Mouse (Mus musculus) limb, embryonic 13.5 days (tissue): Measurements from ENCODE around the gene Secisbp2. TPM values are rescaled to one million over a fixed set of nuclear protein-coding genes. Genes with fewer than 3 reads are reported as not detected.
"Not testable (repeated sequence)": the region's sequence is repeated elsewhere in the genome, so short reads cannot be mapped to it uniquely, and the experiment has no call there.

ENCODE experiments used
- ATAC-seq: fragments of 200-750 bp; cut with Nextera tagmentation; 2 replicates; pipeline ENCODE4 v1.8.0; 2017; ENCODE audit warnings: low read depth, moderate number of reproducible peaks, moderate TSS enrichment; ENCODE audit not compliant: low FRiP score
- H3K27ac ChIP-seq: fragments of 300-500 bp; sonication (generic); 2 replicates; pipeline ENCODE4 v1.5.1; 2015; ENCODE audit warnings: inconsistent platforms, mild to moderate bottlenecking, moderate library complexity
- H3K27me3 ChIP-seq: fragments of 300-500 bp; sonication (generic); 2 replicates; pipeline ENCODE4 v1.6.1; 2015; ENCODE audit warnings: mild to moderate bottlenecking, inconsistent platforms
- H3K36me3 ChIP-seq: fragments of 300-500 bp; sonication (generic); 2 replicates; pipeline ENCODE4 v1.6.1; 2015; ENCODE audit warnings: inconsistent platforms, mild to moderate bottlenecking, moderate library complexity
- H3K4me1 ChIP-seq: fragments of 300-500 bp; sonication (generic); 2 replicates; pipeline ENCODE4 v1.6.1; 2015; ENCODE audit warnings: inconsistent platforms
- H3K4me2 ChIP-seq: fragments of 300-500 bp; sonication (generic); replicated peaks from 2 replicates; pipeline ENCODE4 v1.6.1; 2015; ENCODE audit warnings: inconsistent platforms, mild to moderate bottlenecking, moderate library complexity
- H3K4me3 ChIP-seq: fragments of 300-500 bp; sonication (generic); 2 replicates; pipeline ENCODE4 v1.5.1; 2015; ENCODE audit warnings: moderate library complexity, mild to moderate bottlenecking, inconsistent platforms
- H3K9ac ChIP-seq: fragments of 300-500 bp; sonication (generic); 2 replicates; pipeline ENCODE4 v1.6.1; 2015; ENCODE audit warnings: mild to moderate bottlenecking, inconsistent platforms
- H3K9me3 ChIP-seq: fragments of 300-500 bp; sonication (generic); 2 replicates; pipeline ENCODE4 v1.6.1; 2016; ENCODE audit warnings: inconsistent platforms
- WGBS: fragments of 180-500 bp; shearing (Covaris S2); methylation state at CpG from one replicate; pipeline ENCODE4 v1.1.7; 2015; 5-methylcytosine and 5-hydroxymethylcytosine counted together
- polyA plus RNA-seq: library from polyadenylated mRNA; unstranded; fragments of >200 nt; fragmentation: Nextera tagmentation; extraction: Ambion mirVana; gene quantifications from 2 replicates; pipeline ENCODE4 v1.2.1, GENCODE M21; 2015

The Secisbp2 gene
- polyA plus RNA-seq, 1 experiment from 2014 or later = 33.4 TPM

DNA sequence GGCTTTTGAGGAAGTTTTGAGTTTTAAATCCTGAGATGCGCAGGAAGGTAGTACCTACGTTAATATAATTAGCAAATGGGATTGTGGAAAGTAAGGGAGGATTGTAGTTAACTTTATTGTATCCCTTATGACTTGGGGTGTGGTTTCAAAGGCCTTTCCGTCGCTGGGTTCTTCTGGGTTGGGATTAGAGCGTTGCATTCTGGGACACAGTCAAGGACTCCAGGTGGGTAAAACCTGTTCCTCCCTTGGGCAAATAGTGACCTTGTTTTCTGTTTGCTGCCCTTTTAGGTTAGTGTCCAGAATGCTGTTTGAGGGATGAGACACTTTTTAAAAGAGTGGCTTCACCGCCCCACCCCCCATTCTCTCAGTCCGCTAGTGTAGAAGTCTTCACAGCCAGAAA lies 5.6 kb upstream of the Secisbp2 start:
- Histone ChIP-seq H3K4me1 (peaks cover 23% of the 10 kb centered on the region), H3K27ac (peak overlapping the region; percentile 69), H3K9ac (peak overlapping the region; percentile 89), H3K4me2 (peak overlapping the region; percentile 76), H3K9me3 (no peaks in the 10 kb centered on the region), H3K4me3 (peak overlapping the region; percentile 90), H3K27me3 (no peaks in the 10 kb centered on the region), H3K36me3 (no peaks in the 10 kb centered on the region)
- no peak for ATAC-seq
- WGBS = under 1% methylated on average over 7 of the region's 7 CpGs

DNA sequence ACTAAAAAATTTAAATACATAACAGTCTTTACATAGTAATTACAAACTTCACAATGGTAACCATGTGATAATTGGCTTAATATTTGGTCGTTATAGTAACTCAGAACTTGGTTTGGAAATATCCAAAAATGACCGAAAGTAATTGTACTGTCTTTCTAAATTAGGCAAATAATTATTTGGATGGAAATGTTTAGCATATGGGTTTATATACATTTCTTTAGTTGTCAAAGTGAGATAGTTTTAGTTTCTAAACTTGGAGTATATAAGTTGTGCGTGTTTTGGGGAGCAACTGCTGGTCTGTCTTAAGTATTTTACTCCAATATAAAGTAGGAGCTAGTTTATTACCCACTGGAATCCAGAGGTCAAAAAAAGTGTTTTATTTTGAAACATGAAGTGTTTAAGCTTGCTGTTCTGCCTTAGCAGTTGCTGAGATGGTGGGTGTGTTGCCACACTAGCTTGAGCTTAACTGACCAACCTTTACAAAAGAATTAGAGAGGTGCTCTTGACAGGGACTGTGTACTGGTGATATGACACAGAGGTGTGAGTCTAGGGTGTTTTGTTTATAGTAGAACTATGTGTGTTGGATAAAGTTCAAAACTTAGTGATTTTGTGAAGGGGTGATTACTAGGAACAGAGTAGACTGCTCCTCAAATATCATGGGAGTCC lies 5.0 kb upstream of the Secisbp2 start:
- Histone ChIP-seq H3K9me3 (no peaks in the 10 kb centered on the region), H3K4me1 (peaks cover 28% of the 10 kb centered on the region), H3K4me2 (peak overlapping the region; percentile 76), H3K27ac (no peak overlapping the region), H3K4me3 (peak overlapping the region; percentile 90), H3K27me3 (no peaks in the 10 kb centered on the region), H3K36me3 (no peaks in the 10 kb centered on the region), H3K9ac (peak overlapping the region; percentile 89)
- 19% methylated on average over 3 of the region's 3 CpGs for WGBS
- ATAC-seq = no peak

DNA sequence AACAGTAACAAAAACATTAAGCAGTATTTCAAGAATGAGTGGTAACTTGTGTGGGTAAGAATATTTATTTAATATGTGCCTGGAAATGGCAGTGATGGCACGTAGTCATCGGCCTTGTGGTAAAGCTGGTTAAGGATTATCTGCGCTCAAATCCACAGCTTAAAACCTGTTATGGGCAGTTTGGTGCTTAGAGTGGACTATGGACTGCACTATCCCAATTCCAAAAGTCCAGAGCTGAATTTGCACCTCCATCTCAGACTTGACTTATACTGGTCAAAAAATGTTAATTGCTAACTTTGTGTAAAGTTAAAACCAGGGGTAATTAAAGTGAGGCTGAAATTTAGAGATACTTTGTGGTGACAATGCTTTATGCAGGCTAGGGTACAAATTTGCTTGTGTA lies 3.7 kb upstream of the Secisbp2 start:
- H3K9ac ChIP-seq = peak overlapping the region; percentile 31; the same call in 1 of the 2 replicates
- peak overlapping the region; percentile 66 for H3K4me2 ChIP-seq
- 92% methylated on average over 3 of the region's 3 CpGs for WGBS
- ATAC-seq = no peak
- peaks cover 4% of the 10 kb centered on the region for H3K36me3 ChIP-seq
- H3K27ac ChIP-seq = no peak overlapping the region
- H3K9me3 ChIP-seq = no peaks in the 10 kb centered on the region
- no peaks in the 10 kb centered on the region for H3K27me3 ChIP-seq
- peaks cover 35% of the 10 kb centered on the region for H3K4me1 ChIP-seq
- peak overlapping the region; percentile 90 for H3K4me3 ChIP-seq

DNA sequence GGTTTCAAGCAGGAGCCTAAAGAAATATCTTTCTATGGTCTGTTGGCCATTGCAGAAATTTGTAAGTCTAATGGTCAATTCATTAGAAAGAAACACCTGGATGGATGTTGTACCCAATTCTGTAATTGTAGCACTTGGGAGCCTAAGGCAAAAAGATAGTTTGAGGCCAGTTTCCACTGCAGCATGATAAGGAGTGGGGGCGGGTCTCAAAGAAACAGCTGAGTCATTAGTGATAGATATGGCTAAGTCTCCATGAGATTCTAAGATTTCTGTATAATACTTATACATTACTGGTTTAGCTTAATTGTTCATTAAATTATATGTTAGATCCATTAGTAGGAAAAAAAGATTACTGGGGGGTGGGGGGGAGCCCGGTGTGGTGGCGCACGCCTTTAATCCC lies 3.3 kb upstream of the Secisbp2 start:
- H3K4me2 ChIP-seq = peak overlapping the region; percentile 66
- H3K9me3 ChIP-seq = no peaks in the 10 kb centered on the region
- no peak for ATAC-seq
- H3K27me3 ChIP-seq = no peaks in the 10 kb centered on the region
- H3K36me3 ChIP-seq = peaks cover 9% of the 10 kb centered on the region
- no peak overlapping the region for H3K27ac ChIP-seq
- H3K4me1 ChIP-seq = peaks cover 36% of the 10 kb centered on the region
- H3K9ac ChIP-seq = no peak overlapping the region
- no peak overlapping the region for H3K4me3 ChIP-seq
- 92% methylated on average over 4 of the region's 4 CpGs for WGBS

DNA sequence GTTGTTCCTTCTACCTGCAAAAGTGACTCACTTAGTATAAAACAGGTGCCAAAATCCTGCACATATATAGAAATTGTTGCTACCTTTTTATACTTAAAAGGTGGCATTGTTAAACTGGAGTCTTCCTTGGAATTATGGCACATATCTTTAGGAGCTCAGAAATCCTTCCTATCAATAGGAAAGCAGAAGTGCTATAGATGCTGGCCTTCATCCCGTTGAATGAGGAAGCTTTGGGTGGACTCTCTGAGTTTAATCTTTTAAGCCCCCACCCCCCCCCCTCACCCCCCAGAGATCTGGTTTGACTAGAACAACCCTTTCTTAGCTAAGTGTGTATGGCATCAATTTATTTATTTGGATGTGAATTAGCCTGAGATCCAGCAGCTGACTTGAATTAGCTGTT lies 1.8 kb upstream of the Secisbp2 start:
- Histone ChIP-seq H3K4me3 (no peak overlapping the region), H3K9ac (no peak overlapping the region), H3K27ac (no peak overlapping the region), H3K4me1 (peaks cover 36% of the 10 kb centered on the region), H3K27me3 (no peaks in the 10 kb centered on the region), H3K4me2 (no peak overlapping the region), H3K36me3 (peaks cover 22% of the 10 kb centered on the region), H3K9me3 (no peaks in the 10 kb centered on the region)
- no peak for ATAC-seq
- 64% methylated on average over 1 of the region's 1 CpGs for WGBS

DNA sequence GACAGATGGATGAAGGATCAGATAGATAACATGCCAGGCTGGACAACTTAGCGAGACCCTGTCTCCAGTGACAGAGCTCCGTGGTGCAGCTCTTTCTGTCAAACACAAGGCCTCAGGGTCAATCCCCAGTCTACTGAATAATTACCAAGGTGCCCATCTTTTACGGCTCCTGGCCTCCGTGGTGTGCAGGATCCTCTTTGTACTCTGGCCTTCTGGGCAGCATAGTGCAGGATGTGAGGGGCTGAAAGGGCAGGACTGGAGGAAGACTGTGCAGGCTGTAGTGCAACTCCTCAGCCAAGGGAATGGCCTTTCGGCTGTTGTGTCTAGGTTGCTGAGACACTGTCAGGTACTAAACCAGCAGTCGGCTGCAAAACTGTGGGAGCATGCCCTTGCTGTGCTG lies 1.7 kb downstream of the Secisbp2 start:
- no peak overlapping the region for H3K27ac ChIP-seq
- H3K9ac ChIP-seq = no peak overlapping the region
- H3K9me3 ChIP-seq = no peaks in the 10 kb centered on the region
- H3K4me2 ChIP-seq = no peak overlapping the region
- peaks cover 19% of the 10 kb centered on the region for H3K4me1 ChIP-seq
- 91% methylated on average over 6 of the region's 6 CpGs for WGBS
- H3K4me3 ChIP-seq = no peak overlapping the region
- ATAC-seq = no peak
- H3K36me3 ChIP-seq = peaks cover 56% of the 10 kb centered on the region
- H3K27me3 ChIP-seq = no peaks in the 10 kb centered on the region

DNA sequence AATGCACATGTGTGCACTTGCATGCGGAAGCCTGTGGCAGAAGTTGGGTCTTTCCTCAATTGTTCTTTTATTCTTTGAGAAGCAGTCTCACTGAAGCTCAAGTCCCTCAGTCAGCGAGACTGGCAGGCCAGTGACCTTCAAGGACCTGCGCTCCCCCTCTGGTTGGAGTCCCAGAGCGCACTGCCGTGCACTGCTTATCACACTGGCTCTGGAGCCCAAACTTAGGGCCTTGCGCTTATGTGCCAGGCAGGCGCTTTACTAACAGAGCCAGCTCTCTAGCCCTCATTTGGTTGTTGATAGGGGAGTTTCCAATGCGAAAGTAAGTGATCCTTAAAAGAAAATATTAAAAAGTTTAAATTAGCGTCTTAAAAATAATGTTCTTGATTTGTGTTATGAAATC lies 2.5 kb downstream of the Secisbp2 start:
- H3K4me3 ChIP-seq = no peak overlapping the region
- no peak overlapping the region for H3K4me2 ChIP-seq
- H3K9ac ChIP-seq = no peak overlapping the region
- H3K9me3 ChIP-seq = no peaks in the 10 kb centered on the region
- no peak for ATAC-seq
- H3K27ac ChIP-seq = no peak overlapping the region
- peaks cover 64% of the 10 kb centered on the region for H3K36me3 ChIP-seq
- whole genome bisulfite sequencing = 93% methylated on average over 9 of the region's 9 CpGs
- peaks cover 15% of the 10 kb centered on the region for H3K4me1 ChIP-seq
- H3K27me3 ChIP-seq = no peaks in the 10 kb centered on the region

DNA sequence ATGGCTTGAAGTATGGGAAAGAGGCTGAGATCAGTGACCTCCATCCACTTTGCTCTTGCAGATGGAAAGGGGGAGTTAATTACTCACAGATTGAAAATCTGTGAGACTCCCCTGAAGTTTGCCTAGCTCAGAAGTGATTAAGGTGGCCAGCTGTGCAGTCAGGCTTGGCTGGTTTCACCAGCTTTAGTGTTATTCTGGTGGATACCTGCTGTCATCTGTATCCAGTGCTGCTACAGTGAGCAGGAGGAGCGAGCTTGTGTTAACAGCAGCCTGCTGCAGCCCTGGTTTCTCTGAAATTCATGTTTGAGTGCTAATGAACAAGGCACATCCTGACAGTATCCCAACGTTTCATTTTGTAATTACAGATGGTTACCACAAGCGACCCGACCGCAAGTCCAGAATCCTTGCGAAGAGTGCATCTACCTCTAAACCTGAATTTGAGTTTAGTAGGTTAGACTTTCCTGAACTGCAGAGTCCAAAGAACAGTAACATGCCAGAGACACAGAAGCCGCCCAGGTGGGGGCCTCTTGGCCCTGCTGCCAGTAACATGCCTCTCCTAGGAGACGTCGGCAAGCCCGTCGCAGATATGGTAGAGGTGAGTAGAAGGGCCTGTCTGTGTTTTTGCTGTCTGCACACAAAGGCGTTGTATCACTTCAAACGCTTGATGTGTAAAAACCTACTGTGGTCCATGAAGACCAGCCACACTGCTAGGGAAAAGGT lies 5.2 kb downstream of the Secisbp2 start:
- Histone ChIP-seq H3K9me3 (no peaks in the 10 kb centered on the region), H3K36me3 (peaks cover 90% of the 10 kb centered on the region), H3K27me3 (no peaks in the 10 kb centered on the region), H3K4me1 (peaks cover 9% of the 10 kb centered on the region), H3K27ac (no peak overlapping the region), H3K9ac (no peak overlapping the region), H3K4me3 (no peak overlapping the region), H3K4me2 (no peak overlapping the region)
- no peak for ATAC-seq
- 93% methylated on average over 13 of the region's 13 CpGs for WGBS

DNA sequence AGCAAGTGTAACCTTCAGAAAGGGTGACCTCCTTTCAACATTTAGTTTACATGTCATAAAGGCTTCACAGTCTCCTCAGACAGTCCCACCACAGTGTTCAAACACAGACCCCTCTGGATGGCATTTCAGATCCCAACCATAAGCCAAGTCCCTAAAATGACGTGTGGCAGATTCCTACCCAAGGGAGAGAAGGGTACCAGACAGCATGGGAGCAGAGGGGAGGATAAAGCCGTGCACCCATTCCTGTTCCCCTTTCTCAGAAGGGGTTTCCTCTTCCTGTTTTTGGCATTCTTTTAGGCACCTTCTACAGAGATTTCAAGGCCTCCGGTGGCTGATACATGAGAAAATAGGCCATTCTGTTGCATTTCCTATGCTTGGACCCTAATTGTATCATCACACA lies 6.6 kb downstream of the Secisbp2 start:
- no peaks in the 10 kb centered on the region for H3K27me3 ChIP-seq
- 95% methylated on average over 3 of the region's 3 CpGs for whole genome bisulfite sequencing
- no peaks in the 10 kb centered on the region for H3K9me3 ChIP-seq
- no peak overlapping the region for H3K27ac ChIP-seq
- no peak overlapping the region for H3K4me2 ChIP-seq
- H3K4me3 ChIP-seq = no peak overlapping the region
- no peaks in the 10 kb centered on the region for H3K4me1 ChIP-seq
- no peak overlapping the region for H3K9ac ChIP-seq
- peaks cover 97% of the 10 kb centered on the region for H3K36me3 ChIP-seq
- ATAC-seq = no peak

DNA sequence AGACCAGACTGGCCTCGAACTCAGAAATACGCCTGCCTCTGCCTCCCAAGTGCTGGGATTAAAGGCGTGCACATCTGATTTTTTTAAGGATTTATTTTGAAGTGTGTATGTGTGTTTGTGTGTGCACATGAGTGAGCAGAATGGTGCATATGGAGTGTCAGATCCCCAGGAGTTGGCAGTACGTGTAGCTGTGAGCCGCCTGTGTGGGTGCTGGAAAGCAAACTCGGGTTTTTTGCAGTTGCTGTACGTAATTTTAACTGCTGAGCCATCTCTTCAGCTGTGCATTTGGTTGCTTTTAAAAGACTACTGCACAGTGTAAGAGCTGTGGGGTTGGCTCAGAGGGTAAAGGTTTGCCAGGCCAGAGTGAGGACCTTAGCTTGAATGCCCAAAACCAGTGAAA lies 8.1 kb downstream of the Secisbp2 start:
- Histone ChIP-seq H3K9me3 (no peaks in the 10 kb centered on the region), H3K4me3 (no peak overlapping the region), H3K4me2 (no peak overlapping the region), H3K9ac (no peak overlapping the region), H3K4me1 (no peaks in the 10 kb centered on the region), H3K27ac (no peak overlapping the region), H3K36me3 (peaks cover 96% of the 10 kb centered on the region), H3K27me3 (no peaks in the 10 kb centered on the region)
- 93% methylated on average over 7 of the region's 7 CpGs for WGBS
- no peak for ATAC-seq

DNA sequence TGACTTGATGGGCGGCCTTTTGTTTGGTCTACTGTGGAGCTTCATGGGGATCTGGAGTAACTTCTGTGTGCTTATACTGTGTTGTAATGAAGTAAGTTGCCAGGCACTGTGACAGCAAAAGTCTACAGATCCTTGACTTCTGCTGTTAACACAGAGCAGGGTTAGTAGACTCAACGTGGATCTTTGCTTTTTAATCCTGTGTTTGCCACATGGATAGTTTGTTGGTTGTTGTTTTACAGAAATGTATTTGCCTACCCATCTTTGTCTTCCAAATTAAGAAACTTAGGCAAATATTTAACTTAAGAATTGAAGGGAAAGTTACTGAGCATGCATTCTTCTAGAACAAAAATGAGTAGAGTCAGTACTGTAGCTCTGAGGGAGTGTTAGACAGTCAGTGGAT lies 12.1 kb downstream of the Secisbp2 start:
- H3K4me3 ChIP-seq = no peak overlapping the region
- H3K27me3 ChIP-seq = no peaks in the 10 kb centered on the region
- H3K4me2 ChIP-seq = no peak overlapping the region
- 90% methylated on average over 2 of the region's 2 CpGs for WGBS
- no peaks in the 10 kb centered on the region for H3K9me3 ChIP-seq
- ATAC-seq = no peak
- no peaks in the 10 kb centered on the region for H3K4me1 ChIP-seq
- H3K9ac ChIP-seq = no peak overlapping the region
- peaks cover 96% of the 10 kb centered on the region for H3K36me3 ChIP-seq
- no peak overlapping the region for H3K27ac ChIP-seq

DNA sequence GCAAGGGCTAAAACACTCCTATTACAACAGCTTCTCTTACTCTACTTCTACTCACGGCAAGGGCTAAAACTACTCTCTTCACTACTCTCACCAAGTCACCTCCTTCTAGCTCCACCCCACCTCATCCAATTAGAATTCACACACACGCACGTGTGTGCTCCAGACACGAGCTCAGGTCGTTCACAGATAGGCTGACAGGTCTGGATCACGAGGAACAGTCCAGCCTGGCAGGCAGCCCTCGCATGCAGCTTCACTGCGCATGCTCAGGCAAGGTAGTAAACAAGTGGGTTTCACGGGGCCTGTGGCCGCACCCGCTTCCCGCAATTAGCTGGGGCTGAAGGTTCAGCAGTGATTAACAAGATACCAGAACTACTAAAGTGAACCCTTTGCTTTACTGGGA lies 16.7 kb downstream of the Secisbp2 start:
- peaks cover 86% of the 10 kb centered on the region for H3K36me3 ChIP-seq
- ATAC-seq, H3K4me2 ChIP-seq, H3K4me1 ChIP-seq, H3K9me3 ChIP-seq, H3K27ac ChIP-seq, H3K4me3 ChIP-seq, H3K9ac ChIP-seq, H3K27me3 ChIP-seq: not testable (repeated sequence)
- 80% methylated on average over 12 of the region's 12 CpGs for WGBS

DNA sequence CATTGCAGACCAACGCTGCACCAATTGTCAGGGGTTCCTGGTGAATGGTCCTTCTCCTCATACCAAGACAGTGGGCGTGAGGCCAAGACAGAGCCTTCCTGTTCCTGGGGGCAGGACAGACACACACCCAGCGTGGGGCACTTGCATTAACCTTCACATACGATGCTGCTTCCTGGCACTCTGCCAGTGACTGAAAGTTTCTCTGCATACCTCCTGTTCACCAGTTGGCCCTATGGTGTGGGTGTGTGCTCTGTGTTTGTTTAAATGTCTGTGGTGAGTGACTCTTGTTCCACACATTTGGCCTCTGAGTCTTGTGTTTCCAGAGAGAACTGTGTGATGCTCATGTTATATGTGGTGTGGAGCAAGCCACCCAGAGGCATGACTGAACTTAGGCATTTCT lies 25.1 kb downstream of the Secisbp2 start:
- no peak overlapping the region for H3K4me2 ChIP-seq
- H3K27ac ChIP-seq = no peak overlapping the region
- H3K4me1 ChIP-seq = no peaks in the 10 kb centered on the region
- no peaks in the 10 kb centered on the region for H3K9me3 ChIP-seq
- peaks cover 91% of the 10 kb centered on the region for H3K36me3 ChIP-seq
- WGBS = 74% methylated on average over 4 of the region's 4 CpGs
- ATAC-seq = no peak
- no peaks in the 10 kb centered on the region for H3K27me3 ChIP-seq
- H3K4me3 ChIP-seq = no peak overlapping the region
- no peak overlapping the region for H3K9ac ChIP-seq
